Mouse (Mus musculus) myocyte (in vitro differentiated cells): ENCODE data around the gene Ptrh1.

Source experiments
- CEBPB ChIP-seq: IDR thresholded peaks from 2 replicates; pipeline ENCODE4 v1.6.1; 2011; ENCODE audit warnings: mild to moderate bottlenecking, moderate library complexity; ENCODE audit not compliant: poor library complexity, insufficient read depth, severe bottlenecking
- E2F4 ChIP-seq: IDR thresholded peaks from one replicate; pipeline ENCODE4 v1.6.1; 2011; ENCODE audit warnings: mild to moderate bottlenecking, control low read depth, moderate library complexity; ENCODE audit not compliant: insufficient read depth
- MAX ChIP-seq: IDR thresholded peaks from one replicate; pipeline ENCODE4 v1.6.1; 2011; ENCODE audit warnings: low read depth, mild to moderate bottlenecking, control low read depth
- MYOD1 ChIP-seq, 3 experiments: IDR thresholded peaks; one replicate each; pipeline ENCODE4 v1.6.1; 2011; ENCODE audit warnings: control low read depth in 2 of 3, low read depth in 2 of 3, mild to moderate bottlenecking in 2 of 3, moderate library complexity in 1 of 3; ENCODE audit not compliant: insufficient read length in 2 of 3, control insufficient read depth in 1 of 3
- MYOG ChIP-seq, 3 experiments: IDR thresholded peaks; one replicate each; pipeline ENCODE4 v1.6.1; 2011; ENCODE audit warnings: control low read depth in 2 of 3, low read depth in 2 of 3, mild to moderate bottlenecking in 2 of 3; ENCODE audit not compliant: insufficient read length in 2 of 3, control insufficient read depth in 1 of 3, insufficient read depth in 1 of 3
- POLR2A ChIP-seq: IDR thresholded peaks from one replicate; pipeline ENCODE4 v1.6.1; 2011; ENCODE audit warnings: low read depth, mild to moderate bottlenecking, control low read depth, moderate library complexity; ENCODE audit not compliant: insufficient read length
- POLR2AphosphoS2 ChIP-seq: IDR thresholded peaks from one replicate; pipeline ENCODE4 v1.6.1; 2011; ENCODE audit warnings: low read depth, control low read depth; ENCODE audit not compliant: insufficient read length
- TCF12 ChIP-seq: IDR thresholded peaks from one replicate; pipeline ENCODE4 v1.6.1; 2011; ENCODE audit warnings: mild to moderate bottlenecking, control low read depth; ENCODE audit not compliant: poor library complexity, insufficient read depth, severe bottlenecking
- TCF3 ChIP-seq: IDR thresholded peaks from one replicate; pipeline ENCODE4 v1.6.1; 2011; ENCODE audit warnings: low read depth, control low read depth; ENCODE audit not compliant: insufficient read length
- USF1 ChIP-seq: IDR thresholded peaks from one replicate; pipeline ENCODE4 v1.6.1; 2011; ENCODE audit warnings: low read depth, mild to moderate bottlenecking, control low read depth, moderate library complexity

- no peak for TF ChIP-seq POLR2A
- no peak for TF ChIP-seq TCF12
- no peak for TF ChIP-seq E2F4
- TF ChIP-seq MYOD1 (IDR thresholded peaks at IDR 0.05; ENCODE audit: control insufficient read depth in 1 of 3, insufficient read length in 2 of 3, low read depth in 2 of 3) = no peak
- no peak for TF ChIP-seq USF1
- TF ChIP-seq MYOG (IDR thresholded peaks at IDR 0.05; ENCODE audit: control insufficient read depth in 1 of 3, insufficient read depth in 1 of 3, insufficient read length in 2 of 3, low read depth in 2 of 3) = no peak
- TF ChIP-seq POLR2AphosphoS2 = no peak
- no peak for TF ChIP-seq MAX
- no peak for TF ChIP-seq CEBPB
- TF ChIP-seq TCF3 = no peak
Measured at GRCm38 (mm10) chr2:32756674-32757055, 18.9 kb upstream of the Ptrh1 start.
